Mouse (Mus musculus): Measurements from ENCODE around the gene Adck2. TPM values are rescaled to one million over a fixed set of nuclear protein-coding genes. Genes with fewer than 3 reads are reported as not detected.

Adck2 gene
- polyA plus RNA-seq, 1 experiment from 2014 or later, result 30.0 TPM

- H3K27ac ChIP-seq (ENCODE audit: low read length), result no peak overlapping the region
- H3K27me3 ChIP-seq (ENCODE audit: control insufficient read depth, insufficient read depth, low read depth, low read length), result no peaks in the 10 kb centered on the region
- 54% methylated on average over 6 of the region's 6 CpGs for WGBS
- H3K4me2 ChIP-seq (ENCODE audit: low read depth, low read length), result no peak overlapping the region
- H3K9me3 ChIP-seq (ENCODE audit: control insufficient read depth, low read length), result no peaks in the 10 kb centered on the region
- peaks cover 8% of the 10 kb centered on the region; the same call in 1 of the 2 replicates for H3K36me3 ChIP-seq (ENCODE audit: control insufficient read depth, insufficient read depth, low read length)
- H3K4me3 ChIP-seq (ENCODE audit: low read length), result no peak overlapping the region
- H3K9ac ChIP-seq (ENCODE audit: low read length), result no peak overlapping the region
- no peaks in the 10 kb centered on the region for H3K4me1 ChIP-seq (replicated peaks; ENCODE audit: control insufficient read depth, insufficient read depth, low read length)
- no peak for ATAC-seq (ENCODE audit: low read depth)
Measured at GRCm38 (mm10) chr6:39606056-39606455, 32.4 kb downstream of the Adck2 start.

- Histone ChIP-seq H3K9ac (ENCODE audit: low read length) (no peak overlapping the region), H3K4me1 (replicated peaks; ENCODE audit: control insufficient read depth, insufficient read depth, low read length) (no peaks in the 10 kb centered on the region), H3K4me2 (ENCODE audit: low read depth, low read length) (no peak overlapping the region), H3K27ac (ENCODE audit: low read length) (no peak overlapping the region), H3K4me3 (ENCODE audit: low read length) (no peak overlapping the region), H3K27me3 (ENCODE audit: control insufficient read depth, insufficient read depth, low read depth, low read length) (no peaks in the 10 kb centered on the region), H3K36me3 (ENCODE audit: control insufficient read depth, insufficient read depth, low read length) (peaks cover 8% of the 10 kb centered on the region; the same call in 1 of the 2 replicates), H3K9me3 (ENCODE audit: control insufficient read depth, low read length) (no peaks in the 10 kb centered on the region)
- no peak for ATAC-seq (ENCODE audit: low read depth)
- whole genome bisulfite sequencing, result 51% methylated on average over 3 of the region's 3 CpGs
Measured at GRCm38 (mm10) chr6:39606862-39607261, 33.2 kb downstream of the Adck2 start.

GRCm38 (mm10) chr6:39607365-39607764, 33.7 kb downstream of the Adck2 start:
- no peak for ATAC-seq (ENCODE audit: low read depth)
- no peaks in the 10 kb centered on the region for H3K4me1 ChIP-seq (replicated peaks; ENCODE audit: control insufficient read depth, insufficient read depth, low read length)
- H3K4me3 ChIP-seq (ENCODE audit: low read length), result no peak overlapping the region
- no peak overlapping the region for H3K9ac ChIP-seq (ENCODE audit: low read length)
- no peak overlapping the region for H3K4me2 ChIP-seq (ENCODE audit: low read depth, low read length)
- H3K27ac ChIP-seq (ENCODE audit: low read length), result no peak overlapping the region
- H3K9me3 ChIP-seq (ENCODE audit: control insufficient read depth, low read length), result no peaks in the 10 kb centered on the region
- no peaks in the 10 kb centered on the region for H3K27me3 ChIP-seq (ENCODE audit: control insufficient read depth, insufficient read depth, low read depth, low read length)
- peaks cover 8% of the 10 kb centered on the region; the same call in 1 of the 2 replicates for H3K36me3 ChIP-seq (ENCODE audit: control insufficient read depth, insufficient read depth, low read length)
- WGBS, result 55% methylated on average over 5 of the region's 5 CpGs

- WGBS, result 72% methylated on average over 2 of the region's 2 CpGs
- ATAC-seq (ENCODE audit: low read depth), result no peak
- peaks cover 15% of the 10 kb centered on the region for H3K36me3 ChIP-seq (ENCODE audit: control insufficient read depth, insufficient read depth, low read length)
Measured at GRCm38 (mm10) chr6:39610207-39610606, 36.5 kb downstream of the Adck2 start.

GRCm38 (mm10) chr6:39611296-39611695, 37.6 kb downstream of the Adck2 start:
- Histone ChIP-seq H3K27ac (ENCODE audit: low read length) (no peak overlapping the region), H3K4me1 (replicated peaks; ENCODE audit: control insufficient read depth, insufficient read depth, low read length) (no peaks in the 10 kb centered on the region), H3K9me3 (ENCODE audit: control insufficient read depth, low read length) (no peaks in the 10 kb centered on the region), H3K27me3 (ENCODE audit: control insufficient read depth, insufficient read depth, low read depth, low read length) (no peaks in the 10 kb centered on the region), H3K4me3 (ENCODE audit: low read length) (no peak overlapping the region), H3K36me3 (ENCODE audit: control insufficient read depth, insufficient read depth, low read length) (peaks cover 18% of the 10 kb centered on the region), H3K9ac (ENCODE audit: low read length) (no peak overlapping the region), H3K4me2 (ENCODE audit: low read depth, low read length) (no peak overlapping the region)
- WGBS, result 86% methylated on average over 2 of the region's 2 CpGs
- ATAC-seq (ENCODE audit: low read depth), result no peak

More at GRCm38 (mm10) chr6:39610207-39610606, 36.5 kb downstream of the Adck2 start:
- no peaks in the 10 kb centered on the region for H3K4me1 ChIP-seq (replicated peaks; ENCODE audit: control insufficient read depth, insufficient read depth, low read length)
- H3K4me3 ChIP-seq (ENCODE audit: low read length), result no peak overlapping the region
- H3K27me3 ChIP-seq (ENCODE audit: control insufficient read depth, insufficient read depth, low read depth, low read length), result no peaks in the 10 kb centered on the region
- no peak overlapping the region for H3K9ac ChIP-seq (ENCODE audit: low read length)
- no peaks in the 10 kb centered on the region for H3K9me3 ChIP-seq (ENCODE audit: control insufficient read depth, low read length)
- no peak overlapping the region for H3K4me2 ChIP-seq (ENCODE audit: low read depth, low read length)
- no peak overlapping the region for H3K27ac ChIP-seq (ENCODE audit: low read length)

Other genes starting within 250 kb of the Adck2 start
- gene Slc37a3, start 196.2 kb upstream of the Adck2 start, polyA plus RNA-seq (2015; fragmentation: Nextera tagmentation; extraction: Ambion mirVana), result 37.6 and 40.4 TPM in 2 replicates
- 5.6 and 6.6 TPM in 2 replicates for gene Rab19, start 192.7 kb upstream of the Adck2 start, polyA plus RNA-seq (2015; fragmentation: Nextera tagmentation; extraction: Ambion mirVana)
- 60.4 and 68.9 TPM in 2 replicates for gene Mkrn1, start 153.4 kb upstream of the Adck2 start, polyA plus RNA-seq (2015; fragmentation: Nextera tagmentation; extraction: Ambion mirVana)
- gene Dennd2a, start 16.0 kb upstream of the Adck2 start, polyA plus RNA-seq (2015; fragmentation: Nextera tagmentation; extraction: Ambion mirVana), result 16.0 and 17.3 TPM in 2 replicates
- gene Gm42420, start 11.9 kb downstream of the Adck2 start, polyA plus RNA-seq (2015; fragmentation: Nextera tagmentation; extraction: Ambion mirVana), result 0.93 TPM in 1 of 2 replicates, not detected in the other
- gene Ndufb2, start 18.7 kb downstream of the Adck2 start, polyA plus RNA-seq (2015; fragmentation: Nextera tagmentation; extraction: Ambion mirVana), result 312 and 332 TPM in 2 replicates
- gene Braf, start 151.6 kb downstream of the Adck2 start, polyA plus RNA-seq (2015; fragmentation: Nextera tagmentation; extraction: Ambion mirVana), result 16.1 and 16.3 TPM in 2 replicates
- gene Mrps33, start 237.1 kb downstream of the Adck2 start, polyA plus RNA-seq (2015; fragmentation: Nextera tagmentation; extraction: Ambion mirVana), result 167 and 169 TPM in 2 replicates